ENCODE assay signal across 9 mouse cellular contexts in genomic region chr13:44018489-44019303, GRCm38 (mm10).
DNase-seq lines count a peak whose midpoint lies in the region; ATAC-seq and TF ChIP-seq lines count a peak whose summit lies in the region.
"Had no signal": no experiment of that assay in that cellular context is flagged by ENCODE, and none has a peak within 500 bp of the region (broad histone marks: within the 10 kb centered on the region; RNA-seq: fewer than 3 reads in every experiment).

No protein-coding gene starts in this region.

- no peak overlapping the region for H3K9ac ChIP-seq in lung, postnatal 0 days (replicated peaks; ENCODE audit: low read depth)
- H3K9ac ChIP-seq in embryonic facial prominence, embryonic 14.5 days (ENCODE audit: low read depth, low read length) = no peak overlapping the region

- H3K27me3 ChIP-seq in lung, postnatal 0 days (replicated peaks; ENCODE audit: insufficient read depth, low read length) = no peaks in the 10 kb centered on the region
- H3K27me3 ChIP-seq in embryonic facial prominence, embryonic 14.5 days (replicated peaks; ENCODE audit: control insufficient read depth, insufficient read depth, low read length) = peaks cover 3% of the 10 kb centered on the region; the same call in 1 of the 2 replicates
- H3K27me3 ChIP-seq in limb, embryonic 10.5 days (ENCODE audit: low read depth, poor library complexity, severe bottlenecking) = peaks cover 13% of the 10 kb centered on the region

- peak; percentile 51 for DNase-seq in lung, postnatal 0 days (ENCODE audit: low spot score)
- no peak for DNase-seq in lung, postnatal 36 days
- DNase-seq in embryonic facial prominence, embryonic 14.5 days (ENCODE audit: low spot score) = peak; percentile 12
- DNase-seq in limb, embryonic 10.5 days (ENCODE audit: low spot score) = no peak
- DNase-seq in retina, embryonic 14.5 days (ENCODE audit: low spot score) = peak; percentile 54
- DNase-seq in left cerebral cortex, adult 2 months (ENCODE audit: extremely low spot score in 1 of 2, low spot score in 2 of 2) = no peak
- DNase-seq in thymus, postnatal 4 days = no peak
- DNase-seq in layer of hippocampus, adult 18-20 months (ENCODE audit: low spot score in 2 of 2) = no peak
- DNase-seq: adrenal gland, postnatal 25 days had no signal

- intact Hi-C loops in left cerebral cortex, adult 2 months (cut with DNase I) = no loop called here

- H3K27ac ChIP-seq in lung, postnatal 0 days (ENCODE audit: low read length) = peak overlapping the region; percentile 51; the same call in 1 of the 2 replicates
- no peak overlapping the region for H3K27ac ChIP-seq in embryonic facial prominence, embryonic 14.5 days (replicated peaks; ENCODE audit: low read depth, low read length)
- peak overlapping the region; percentile 53 for H3K27ac ChIP-seq in limb, embryonic 10.5 days
- no peak overlapping the region for H3K27ac ChIP-seq in left cerebral cortex, adult 2 months

- no peak for TF ChIP-seq CTCF in lung, postnatal 0 days (IDR thresholded peaks at IDR 0.05)
- TF ChIP-seq CTCF in left cerebral cortex, adult 2 months (IDR thresholded peaks at IDR 0.05) = no peak

- no peak overlapping the region for H3K4me2 ChIP-seq in lung, postnatal 0 days (replicated peaks; ENCODE audit: low read depth, low read length)
- H3K4me2 ChIP-seq in embryonic facial prominence, embryonic 14.5 days (ENCODE audit: low read depth, low read length) = no peak overlapping the region

- 0 out of 2 replicates have a peak, but pooled peaks have one; percentile 71 for TF ChIP-seq EP300 in lung, postnatal 0 days (IDR thresholded peaks at IDR 0.05)

- no peaks in the 10 kb centered on the region for H3K9me3 ChIP-seq in lung, postnatal 0 days (ENCODE audit: low read length)
- H3K9me3 ChIP-seq in embryonic facial prominence, embryonic 14.5 days (ENCODE audit: control insufficient read depth, low read length) = no peaks in the 10 kb centered on the region
- H3K9me3 ChIP-seq in limb, embryonic 10.5 days (replicated peaks) = no peaks in the 10 kb centered on the region

- H3K4me1 ChIP-seq in lung, postnatal 0 days (ENCODE audit: insufficient read depth, low read depth, low read length) = no peaks in the 10 kb centered on the region
- 0 out of 2 replicates have a peak, but pooled peaks cover 6% of the 10 kb centered on the region for H3K4me1 ChIP-seq in embryonic facial prominence, embryonic 14.5 days (ENCODE audit: control insufficient read depth, insufficient read depth, low read length)
- peaks cover 33% of the 10 kb centered on the region for H3K4me1 ChIP-seq in limb, embryonic 10.5 days

- WGBS in lung, postnatal 0 days = 28% methylated on average over 8 of the region's 8 CpGs
- WGBS in embryonic facial prominence, embryonic 14.5 days = 16% methylated on average over 8 of the region's 8 CpGs
- WGBS in limb, embryonic 10.5 days = 41% methylated on average over 8 of the region's 8 CpGs

- ATAC-seq in lung, postnatal 0 days = peak; percentile 83
- ATAC-seq in embryonic facial prominence, embryonic 14.5 days (ENCODE audit: low read depth) = no peak

- no peak overlapping the region for H3K4me3 ChIP-seq in lung, postnatal 0 days (ENCODE audit: low read depth, low read length)
- H3K4me3 ChIP-seq in embryonic facial prominence, embryonic 14.5 days (ENCODE audit: low read depth, low read length) = no peak overlapping the region
- H3K4me3 ChIP-seq in limb, embryonic 10.5 days = no peak overlapping the region
- no peak overlapping the region for H3K4me3 ChIP-seq in left cerebral cortex, adult 2 months

- H3K36me3 ChIP-seq in lung, postnatal 0 days (ENCODE audit: insufficient read depth, low read length) = no peaks in the 10 kb centered on the region
- H3K36me3 ChIP-seq in embryonic facial prominence, embryonic 14.5 days (ENCODE audit: control insufficient read depth, insufficient read depth, low read length) = no peaks in the 10 kb centered on the region
- no peaks in the 10 kb centered on the region for H3K36me3 ChIP-seq in limb, embryonic 10.5 days

Comparison
In these comparisons a context has a peak if more than half of its experiments do, and no peak if none do; other contexts are left out.
1. DNase-seq: peak in lung, postnatal 0 days (single experiment), embryonic facial prominence, embryonic 14.5 days (single experiment) and retina, embryonic 14.5 days (single experiment); none in lung, postnatal 36 days (single experiment), limb, embryonic 10.5 days (single experiment), left cerebral cortex, adult 2 months (0 of 2), thymus, postnatal 4 days (single experiment) and layer of hippocampus, adult 18-20 months (0 of 2).
2. H3K27ac ChIP-seq: peak in lung, postnatal 0 days (single experiment) and limb, embryonic 10.5 days (single experiment); none in embryonic facial prominence, embryonic 14.5 days (single experiment) and left cerebral cortex, adult 2 months (single experiment).